Mouse (Mus musculus) spleen, adult 10 weeks (tissue): ENCODE measurements around the gene Gm14393. TPM values are rescaled to one million over a fixed set of nuclear protein-coding genes. Genes with fewer than 3 reads are reported as not detected.

ENCODE experiments used
- polyA plus RNA-seq: library from polyadenylated mRNA; stranded (reverse); fragments of 350-450 nt; fragmentation: Illumina TruSeq; extraction: RNeasy Lipid Tissue Mini Kit (QIAGEN cat#74804); gene quantifications from one replicate; pipeline ENCODE4 v1.2.3, GENCODE M21; 2015; ENCODE audit warnings: low replicate concordance; ENCODE audit not compliant: insufficient read depth

Gm14393 gene
- polyA plus RNA-seq, result not detected

DNA sequence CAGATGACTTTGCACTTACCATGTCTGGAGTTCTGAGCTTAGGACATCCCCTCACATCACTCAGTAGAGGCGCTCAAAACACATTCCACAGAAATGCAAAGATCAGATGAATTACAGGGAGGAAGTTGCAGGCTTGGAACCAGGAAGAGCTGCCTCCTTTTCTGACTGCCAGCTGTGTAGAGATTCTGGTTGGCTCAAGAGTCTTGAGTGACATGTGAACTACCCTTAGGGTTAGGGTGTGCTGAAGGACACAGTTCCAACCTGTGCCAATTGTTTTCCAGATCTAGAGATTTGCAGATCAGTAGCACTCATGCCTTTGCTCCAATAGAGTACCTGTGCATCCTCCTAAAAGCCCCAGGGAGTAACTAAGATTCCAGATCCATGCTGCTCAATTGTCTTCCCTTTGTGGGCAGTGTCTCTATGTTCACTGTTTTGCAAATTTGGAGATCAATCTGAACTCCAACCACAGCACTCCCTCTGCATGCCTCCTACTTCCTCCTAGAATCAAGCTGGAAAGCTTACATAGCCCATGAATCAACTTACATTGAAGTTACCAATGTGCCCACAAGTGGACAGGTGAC is at the start of gene Gm14393:
Gene Gm14393, minus strand, starts transcription at position 101 of the 581 bp plus-strand sequence.

Other genes with a start within 250 kb of the Gm14393 start
- gene Gm14444, start 57.5 kb downstream of the Gm14393 start, polyA plus RNA-seq, result not detected
- 9.1 TPM for gene Gm14399, start 74.2 kb upstream of the Gm14393 start, polyA plus RNA-seq
- 0.81 TPM for gene Gm14443, start 108.1 kb upstream of the Gm14393 start, polyA plus RNA-seq
- gene Gm14391, start 139.1 kb upstream of the Gm14393 start, polyA plus RNA-seq, result 20.3 TPM
- gene Gm14440, start 207.3 kb upstream of the Gm14393 start, polyA plus RNA-seq, result not detected